Mouse (Mus musculus) C2C12 (cell line): ENCODE data around the gene Ccdc14.

Source experiments
- CTCF ChIP-seq: IDR thresholded peaks from one replicate; pipeline ENCODE4 v1.5.1; 2011; ENCODE audit not compliant: control insufficient read depth, insufficient read depth, insufficient read length
- USF1 ChIP-seq: IDR thresholded peaks from one replicate; pipeline ENCODE4 v1.6.1; 2011; ENCODE audit warnings: low read depth, mild to moderate bottlenecking, control low read depth, moderate library complexity

- no peak for TF ChIP-seq USF1
- TF ChIP-seq CTCF: no peak
Observed at GRCm38 (mm10) chr16:34653023-34653422, 37.4 kb upstream of the Ccdc14 start.
